Mouse (Mus musculus) midbrain, postnatal 0 days (tissue): ENCODE measurements around the gene Meox1. TPM values are rescaled to one million over a fixed set of nuclear protein-coding genes. Genes with fewer than 3 reads are reported as not detected.

Experiments used
- ATAC-seq: fragments of 200-750 bp; cut with Nextera tagmentation; 2 replicates; pipeline ENCODE4 v1.8.0; 2017; ENCODE audit warnings: moderate number of reproducible peaks, mild to moderate bottlenecking, moderate TSS enrichment, moderate library complexity; ENCODE audit not compliant: low FRiP score
- DNase-seq: peaks from one replicate; pipeline ENCODE4 v3.0.0-alpha.2; 2015; ENCODE audit warnings: low spot score
- H3K27ac ChIP-seq: fragments of 300-500 bp; sonication (generic); 2 replicates; pipeline ENCODE4 v1.5.1; 2014; ENCODE audit warnings: low read depth, mild to moderate bottlenecking, low read length, mixed read lengths
- H3K27me3 ChIP-seq: fragments of 300-500 bp; sonication (generic); 2 replicates; pipeline ENCODE4 v1.6.1; 2014; ENCODE audit warnings: low read length, control low read depth, mixed read lengths; ENCODE audit not compliant: insufficient read depth
- H3K36me3 ChIP-seq: fragments of 300-500 bp; sonication (generic); 2 replicates; pipeline ENCODE4 v1.6.1; 2014; ENCODE audit warnings: low read length, control low read depth, mixed read lengths; ENCODE audit not compliant: insufficient read depth
- H3K4me1 ChIP-seq: fragments of 300-500 bp; sonication (generic); 2 replicates; pipeline ENCODE4 v1.6.1; 2014; ENCODE audit warnings: mild to moderate bottlenecking, control low read depth, antibody characterized with exemption, low read length, mixed read lengths; ENCODE audit not compliant: insufficient read depth
- H3K4me2 ChIP-seq: fragments of 300-500 bp; sonication (generic); 2 replicates; pipeline ENCODE4 v1.6.1; 2014; ENCODE audit warnings: low read depth, mild to moderate bottlenecking, low read length, mixed read lengths; ENCODE audit not compliant: poor library complexity, severe bottlenecking
- H3K4me3 ChIP-seq: fragments of 300-500 bp; sonication (generic); 2 replicates; pipeline ENCODE4 v1.5.1; 2014; ENCODE audit warnings: low read depth, mild to moderate bottlenecking, low read length, moderate library complexity
- H3K9ac ChIP-seq: fragments of 300-500 bp; sonication (generic); replicated peaks from 2 replicates; pipeline ENCODE4 v1.6.1; 2014; ENCODE audit warnings: mild to moderate bottlenecking, low read length, moderate library complexity, mixed read lengths; ENCODE audit not compliant: poor library complexity, severe bottlenecking
- H3K9me3 ChIP-seq: fragments of 300-500 bp; sonication (generic); 2 replicates; pipeline ENCODE4 v1.6.1; 2016; ENCODE audit warnings: low read length, control low read depth
- CTCF ChIP-seq: IDR thresholded peaks from 2 replicates; pipeline ENCODE4 v1.5.1; 2016; ENCODE audit warnings: antibody characterized with exemption, mild to moderate bottlenecking
- WGBS: fragments of 180-500 bp; shearing (Covaris S2); extraction: QIAGEN DNeasy Blood & Tissue Kit; methylation state at CpG from one replicate; pipeline ENCODE4 v1.1.7; 2014; 5-methylcytosine and 5-hydroxymethylcytosine counted together
- polyA plus RNA-seq: library from polyadenylated mRNA; unstranded; fragments of >200 nt; fragmentation: Nextera tagmentation; extraction: Ambion mirVana; gene quantifications from 2 replicates; pipeline ENCODE4 v1.2.1, GENCODE M21; 2015
- total RNA-seq: library from RNA; depleted of rRNA; stranded (reverse); fragments of >200 nt; gene quantifications from 2 replicates; pipeline ENCODE4 v1.2.3, GENCODE M21; 2014

Gene Meox1
- total and polyA plus RNA-seq, 2 experiments from 2014 or later, result 0.83 to 1.0 TPM

DNA sequence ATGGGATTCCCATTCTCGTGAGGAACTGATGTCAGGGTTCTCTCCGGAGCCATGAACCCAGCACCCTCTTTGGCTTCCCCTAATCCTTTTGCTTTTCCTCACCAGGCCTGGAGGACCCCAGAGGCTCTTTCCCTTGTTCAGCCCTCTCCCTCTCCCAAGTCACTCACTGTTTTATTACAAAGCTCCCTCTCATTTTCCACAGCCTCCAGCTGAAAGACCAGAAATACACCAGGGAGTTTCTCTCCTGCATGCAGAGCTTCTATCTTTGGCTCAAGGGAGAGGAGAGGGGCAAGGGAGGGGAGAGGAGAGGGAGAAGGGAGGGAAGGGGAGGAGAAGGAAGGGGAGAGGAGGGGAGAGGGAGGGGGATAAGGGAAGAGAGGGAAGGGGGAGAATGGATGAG is 10.3 kb downstream of the Meox1 start:
- peaks cover 7% of the 10 kb centered on the region; the same call in 1 of the 2 replicates for H3K4me1 ChIP-seq
- H3K27me3 ChIP-seq, result no peaks in the 10 kb centered on the region
- no peaks in the 10 kb centered on the region for H3K9me3 ChIP-seq
- ATAC-seq (no peak), DNase-seq (no peak)
- peak overlapping the region; percentile 47; the same call in 1 of the 2 replicates for H3K27ac ChIP-seq
- H3K36me3 ChIP-seq, result no peaks in the 10 kb centered on the region
- H3K4me3 ChIP-seq, result no peak overlapping the region
- no peak for TF ChIP-seq CTCF
- H3K4me2 ChIP-seq, result no peak overlapping the region
- WGBS, result 44% methylated on average over 2 of the region's 2 CpGs
- no peak overlapping the region; the same call in 1 of the 2 replicates for H3K9ac ChIP-seq

DNA sequence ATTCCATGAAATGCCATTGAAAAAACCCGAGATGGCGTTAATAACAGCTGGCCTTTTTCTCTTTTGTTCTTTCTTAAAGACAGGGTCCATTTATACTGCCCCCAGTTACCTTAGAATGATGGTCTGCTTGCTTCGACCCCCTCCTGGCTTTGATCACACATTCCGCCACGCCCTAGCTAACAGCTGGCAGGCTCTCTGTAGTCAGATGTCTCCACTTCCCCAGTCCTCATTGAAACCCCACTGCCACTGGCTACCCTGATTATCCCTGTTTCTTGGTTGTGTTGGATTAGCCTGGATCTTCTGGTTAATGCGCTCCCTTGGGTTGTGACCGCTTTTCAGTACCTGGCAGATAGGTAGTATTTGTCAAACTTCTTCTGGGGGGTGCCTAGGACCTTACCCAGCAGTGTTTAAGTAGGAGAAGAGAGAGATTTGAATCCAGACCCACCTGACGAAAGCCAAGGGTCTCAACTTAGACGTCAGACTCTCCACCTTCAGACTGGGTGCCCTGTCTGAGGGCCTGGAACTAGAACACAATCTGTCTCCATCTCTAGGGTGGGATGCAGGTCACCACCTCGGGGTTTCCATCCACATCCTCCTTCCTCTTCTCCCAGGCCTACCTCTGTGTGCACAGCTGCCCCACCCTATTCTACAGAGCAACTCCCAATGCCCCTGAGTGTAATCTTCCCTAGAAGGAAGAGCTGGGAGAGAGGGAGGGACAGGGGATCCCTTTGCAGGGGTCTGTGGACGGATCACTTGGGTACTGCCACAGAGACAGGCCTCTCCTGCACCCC is 11.5 kb downstream of the Meox1 start:
- ATAC-seq (no peak), DNase-seq (no peak)
- TF ChIP-seq CTCF, result no peak
- no peak overlapping the region for H3K4me3 ChIP-seq
- H3K27me3 ChIP-seq, result no peaks in the 10 kb centered on the region
- 86% methylated on average over 11 of the region's 11 CpGs for WGBS
- H3K9me3 ChIP-seq, result no peaks in the 10 kb centered on the region
- no peak overlapping the region for H3K27ac ChIP-seq
- H3K9ac ChIP-seq, result no peak overlapping the region
- H3K4me1 ChIP-seq, result peaks cover 12% of the 10 kb centered on the region
- no peaks in the 10 kb centered on the region for H3K36me3 ChIP-seq
- H3K4me2 ChIP-seq, result no peak overlapping the region

DNA sequence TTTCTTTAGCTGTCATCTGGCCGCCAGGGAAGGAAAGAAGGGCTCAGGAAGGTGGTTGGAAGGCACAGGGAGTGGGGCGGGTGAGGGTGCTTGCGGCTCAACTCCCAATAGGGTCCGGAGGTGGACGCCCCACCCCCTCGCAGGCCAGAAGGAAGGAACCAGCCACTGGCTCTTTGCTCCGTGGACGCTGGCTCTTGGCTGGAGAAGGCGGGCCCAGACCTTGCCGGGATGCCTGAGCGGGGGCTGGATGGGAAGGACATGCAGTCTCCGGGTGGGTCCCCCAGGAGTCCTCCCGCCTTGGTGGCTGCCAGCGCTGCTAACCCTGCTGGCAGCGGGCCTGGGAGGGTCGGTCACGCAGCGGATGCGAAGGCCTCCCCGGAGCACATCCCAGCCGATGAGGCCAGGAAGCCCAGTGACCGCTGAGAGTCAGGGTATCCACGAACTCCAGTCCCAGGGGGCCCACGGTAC is 12.5 kb downstream of the Meox1 start:
- Histone ChIP-seq H3K4me3 (no peak overlapping the region), H3K9ac (peak overlapping the region; percentile 29; the same call in 1 of the 2 replicates), H3K4me1 (peaks cover 12% of the 10 kb centered on the region), H3K9me3 (no peaks in the 10 kb centered on the region), H3K36me3 (no peaks in the 10 kb centered on the region), H3K27me3 (no peaks in the 10 kb centered on the region), H3K27ac (no peak overlapping the region), H3K4me2 (peak overlapping the region; percentile 32; the same call in 1 of the 2 replicates)
- ATAC-seq, result no peak
- 5% methylated on average over 24 of the region's 24 CpGs for WGBS
- no peak for TF ChIP-seq CTCF
- no peak for DNase-seq

DNA sequence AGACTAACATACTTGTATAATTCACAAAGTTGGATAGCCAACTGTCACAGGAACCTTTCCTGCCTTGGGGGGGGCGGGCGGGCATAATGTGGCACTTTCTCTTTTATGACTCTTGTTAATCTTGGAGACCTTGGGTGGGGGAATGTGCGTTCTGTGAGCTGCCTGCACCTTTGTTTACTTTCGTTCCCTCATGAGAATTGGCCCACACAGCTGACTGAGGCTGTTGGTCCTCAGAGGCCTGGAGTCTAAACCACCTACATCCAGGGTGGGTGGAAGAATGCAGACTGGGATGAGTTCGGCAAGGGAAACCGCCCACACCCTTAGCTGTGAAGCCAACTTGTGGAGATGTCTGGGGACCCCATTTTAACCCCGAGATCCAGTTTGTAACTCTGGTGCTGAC is 13.0 kb downstream of the Meox1 start:
- H3K4me3 ChIP-seq, result no peak overlapping the region
- peaks cover 12% of the 10 kb centered on the region for H3K4me1 ChIP-seq
- ATAC-seq (no peak), DNase-seq (no peak)
- TF ChIP-seq CTCF, result no peak
- H3K27me3 ChIP-seq, result no peaks in the 10 kb centered on the region
- 65% methylated on average over 7 of the region's 7 CpGs for WGBS
- no peaks in the 10 kb centered on the region for H3K36me3 ChIP-seq
- H3K27ac ChIP-seq, result no peak overlapping the region
- H3K4me2 ChIP-seq, result no peak overlapping the region
- H3K9me3 ChIP-seq, result no peaks in the 10 kb centered on the region
- H3K9ac ChIP-seq, result no peak overlapping the region; the same call in 1 of the 2 replicates

DNA sequence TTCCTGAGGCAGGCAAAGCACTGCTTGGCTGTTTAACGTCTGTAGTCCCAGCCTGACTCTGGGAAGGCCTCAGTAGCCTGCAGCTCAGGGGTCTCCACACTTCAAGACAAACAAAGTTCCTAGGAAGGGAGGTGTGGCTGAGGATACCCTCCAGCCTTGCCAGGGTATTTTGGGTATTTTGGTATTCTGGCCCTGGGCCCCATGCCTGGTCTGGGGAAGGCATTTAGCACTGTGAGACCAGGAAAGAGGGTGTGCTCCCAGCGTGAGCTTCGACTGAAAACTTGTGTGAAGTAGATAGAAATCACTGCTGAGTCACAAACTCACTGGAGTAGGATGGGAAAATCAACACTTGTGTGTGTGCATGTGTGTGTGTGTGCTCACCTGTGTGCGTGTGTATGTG is 14.5 kb downstream of the Meox1 start:
- no peak overlapping the region for H3K27ac ChIP-seq
- no peaks in the 10 kb centered on the region for H3K27me3 ChIP-seq
- DNase-seq (no peak), ATAC-seq (no peak)
- no peak for TF ChIP-seq CTCF
- WGBS, result 74% methylated on average over 4 of the region's 4 CpGs
- H3K4me3 ChIP-seq, result no peak overlapping the region
- no peak overlapping the region for H3K9ac ChIP-seq
- no peak overlapping the region for H3K4me2 ChIP-seq
- no peaks in the 10 kb centered on the region for H3K9me3 ChIP-seq
- peaks cover 14% of the 10 kb centered on the region for H3K4me1 ChIP-seq
- H3K36me3 ChIP-seq, result no peaks in the 10 kb centered on the region

DNA sequence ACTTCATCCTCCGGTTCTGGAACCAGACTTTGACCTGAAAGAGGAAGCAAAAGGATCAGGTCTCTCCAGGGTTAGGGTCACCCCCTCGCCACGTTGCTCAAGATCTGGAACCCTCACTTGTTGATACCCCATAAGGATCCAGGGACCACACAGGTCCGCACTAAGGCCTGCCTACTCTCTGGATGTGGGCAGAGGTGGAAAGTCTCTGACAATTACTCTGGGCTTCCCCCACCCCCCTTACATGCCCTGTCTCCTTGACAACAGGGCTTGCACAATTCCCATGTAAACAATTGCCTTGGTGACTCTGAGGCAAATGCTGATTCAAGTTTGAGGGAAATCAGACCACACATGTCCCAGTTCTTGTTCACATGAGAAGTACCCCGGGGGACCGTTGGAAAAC is 15.5 kb downstream of the Meox1 start:
- TF ChIP-seq CTCF, result no peak
- Histone ChIP-seq H3K9ac (no peak overlapping the region), H3K36me3 (no peaks in the 10 kb centered on the region), H3K4me1 (peaks cover 16% of the 10 kb centered on the region), H3K4me2 (no peak overlapping the region), H3K4me3 (no peak overlapping the region), H3K27me3 (no peaks in the 10 kb centered on the region), H3K9me3 (no peaks in the 10 kb centered on the region), H3K27ac (no peak overlapping the region)
- peak; percentile 33 for DNase-seq
- ATAC-seq, result no peak
- WGBS, result 59% methylated on average over 6 of the region's 6 CpGs
